Mouse (Mus musculus): ENCODE results near the gene Asic5. TPM values are rescaled to one million over a fixed set of nuclear protein-coding genes. Genes with fewer than 3 reads are reported as not detected.

Gene Asic5
- not detected in 2 replicates for polyA plus RNA-seq (2016; fragmentation: Nextera tagmentation; extraction: Ambion mirVana)

GRCm38 (mm10) chr3:81981990-81982389 lies at the start of gene Asic5:
Gene Asic5, plus strand, starts transcription at chr3:81982290.
- no peak for ATAC-seq (ENCODE audit: insufficient number of reproducible peaks, low FRiP score)
- H3K4me1 ChIP-seq (replicated peaks) = peaks cover 10% of the 10 kb centered on the region; the same call in 1 of the 2 replicates
- no peaks in the 10 kb centered on the region for H3K27me3 ChIP-seq (replicated peaks)
- no peak within 1 kb of the TSS for H3K27ac ChIP-seq (ENCODE audit: poor library complexity, severe bottlenecking)
- no peak within 1 kb of the TSS for H3K9ac ChIP-seq
- H3K9me3 ChIP-seq (replicated peaks) = no peaks in the 10 kb centered on the region
- no peaks in the 10 kb centered on the region for H3K36me3 ChIP-seq
- no peak within 1 kb of the TSS for H3K4me2 ChIP-seq
- 82% methylated on average over 5 of the region's 5 CpGs for WGBS
- no peak within 1 kb of the TSS for H3K4me3 ChIP-seq

- H3K4me2 ChIP-seq = no peak overlapping the region; the same call in 1 of the 2 replicates
- H3K27ac ChIP-seq (ENCODE audit: poor library complexity, severe bottlenecking) = peak overlapping the region; percentile 10; the same call in 1 of the 2 replicates
- no peaks in the 10 kb centered on the region for H3K9me3 ChIP-seq (replicated peaks)
- no peak overlapping the region for H3K4me3 ChIP-seq
- H3K4me1 ChIP-seq (replicated peaks) = peaks cover 3% of the 10 kb centered on the region; the same call in 1 of the 2 replicates
- H3K27me3 ChIP-seq (replicated peaks) = no peaks in the 10 kb centered on the region
- ATAC-seq (ENCODE audit: insufficient number of reproducible peaks, low FRiP score) = no peak
- H3K36me3 ChIP-seq = no peaks in the 10 kb centered on the region
- WGBS = 71% methylated on average over 4 of the region's 4 CpGs
- no peak overlapping the region for H3K9ac ChIP-seq
Observed at GRCm38 (mm10) chr3:81933348-81933747, 48.7 kb upstream of the Asic5 start.

- Histone ChIP-seq H3K4me2 (no peak overlapping the region), H3K9ac (no peak overlapping the region), H3K27me3 (replicated peaks) (no peaks in the 10 kb centered on the region), H3K27ac (ENCODE audit: poor library complexity, severe bottlenecking) (no peak overlapping the region), H3K36me3 (no peaks in the 10 kb centered on the region), H3K4me1 (replicated peaks) (peaks cover 4% of the 10 kb centered on the region; the same call in 1 of the 2 replicates), H3K9me3 (replicated peaks) (no peaks in the 10 kb centered on the region), H3K4me3 (no peak overlapping the region)
- no peak for ATAC-seq (ENCODE audit: insufficient number of reproducible peaks, low FRiP score)
- 24% methylated on average over 3 of the region's 3 CpGs for WGBS
Observed at GRCm38 (mm10) chr3:81938924-81939323, 43.2 kb upstream of the Asic5 start.

- 83% methylated on average over 3 of the region's 3 CpGs for WGBS
- no peak overlapping the region for H3K27ac ChIP-seq (ENCODE audit: poor library complexity, severe bottlenecking)
- no peak overlapping the region for H3K4me2 ChIP-seq
- H3K36me3 ChIP-seq = no peaks in the 10 kb centered on the region
- no peak for ATAC-seq (ENCODE audit: insufficient number of reproducible peaks, low FRiP score)
- no peak overlapping the region for H3K9ac ChIP-seq
- H3K4me3 ChIP-seq = no peak overlapping the region
- peaks cover 4% of the 10 kb centered on the region; the same call in 1 of the 2 replicates for H3K4me1 ChIP-seq (replicated peaks)
- H3K27me3 ChIP-seq (replicated peaks) = no peaks in the 10 kb centered on the region
- H3K9me3 ChIP-seq (replicated peaks) = no peaks in the 10 kb centered on the region
Observed at GRCm38 (mm10) chr3:81942341-81942740, 39.7 kb upstream of the Asic5 start.

- Histone ChIP-seq H3K9ac (no peak overlapping the region), H3K4me1 (replicated peaks) (peaks cover 4% of the 10 kb centered on the region; the same call in 1 of the 2 replicates), H3K4me2 (no peak overlapping the region), H3K4me3 (no peak overlapping the region), H3K36me3 (no peaks in the 10 kb centered on the region), H3K27me3 (replicated peaks) (no peaks in the 10 kb centered on the region), H3K9me3 (replicated peaks) (no peaks in the 10 kb centered on the region), H3K27ac (ENCODE audit: poor library complexity, severe bottlenecking) (no peak overlapping the region)
- WGBS = 81% methylated on average over 3 of the region's 3 CpGs
- no peak for ATAC-seq (ENCODE audit: insufficient number of reproducible peaks, low FRiP score)
Observed at GRCm38 (mm10) chr3:81943097-81943496, 39.0 kb upstream of the Asic5 start.

- WGBS = 88% methylated on average over 7 of the region's 7 CpGs
- ATAC-seq (ENCODE audit: insufficient number of reproducible peaks, low FRiP score) = no peak
- Histone ChIP-seq H3K9ac (no peak overlapping the region), H3K4me3 (no peak overlapping the region), H3K27me3 (replicated peaks) (no peaks in the 10 kb centered on the region), H3K9me3 (replicated peaks) (no peaks in the 10 kb centered on the region), H3K27ac (ENCODE audit: poor library complexity, severe bottlenecking) (no peak overlapping the region), H3K4me1 (replicated peaks) (no peaks in the 10 kb centered on the region), H3K4me2 (no peak overlapping the region), H3K36me3 (no peaks in the 10 kb centered on the region)
Observed at GRCm38 (mm10) chr3:81944851-81945393, 37.2 kb upstream of the Asic5 start.

GRCm38 (mm10) chr3:81949048-81949447 lies 33.0 kb upstream of the Asic5 start:
- H3K36me3 ChIP-seq = no peaks in the 10 kb centered on the region
- ATAC-seq (ENCODE audit: insufficient number of reproducible peaks, low FRiP score) = peak; percentile 55; the same call in 1 of the 2 replicates
- no peaks in the 10 kb centered on the region for H3K4me1 ChIP-seq (replicated peaks)
- no peak overlapping the region for H3K9ac ChIP-seq
- H3K9me3 ChIP-seq (replicated peaks) = no peaks in the 10 kb centered on the region
- 35% methylated on average over 1 of the region's 1 CpGs for WGBS
- no peak overlapping the region for H3K4me3 ChIP-seq
- H3K27me3 ChIP-seq (replicated peaks) = no peaks in the 10 kb centered on the region
- H3K4me2 ChIP-seq = no peak overlapping the region
- no peak overlapping the region for H3K27ac ChIP-seq (ENCODE audit: poor library complexity, severe bottlenecking)

- H3K27ac ChIP-seq (ENCODE audit: poor library complexity, severe bottlenecking) = no peak overlapping the region
- H3K4me2 ChIP-seq = no peak overlapping the region
- no peaks in the 10 kb centered on the region for H3K4me1 ChIP-seq (replicated peaks)
- H3K9me3 ChIP-seq (replicated peaks) = no peaks in the 10 kb centered on the region
- H3K9ac ChIP-seq = no peak overlapping the region
- no peak for ATAC-seq (ENCODE audit: insufficient number of reproducible peaks, low FRiP score)
- 63% methylated on average over 2 of the region's 2 CpGs for WGBS
- H3K4me3 ChIP-seq = no peak overlapping the region
- H3K27me3 ChIP-seq (replicated peaks) = no peaks in the 10 kb centered on the region
- peaks cover 5% of the 10 kb centered on the region; the same call in 1 of the 2 replicates for H3K36me3 ChIP-seq
Observed at GRCm38 (mm10) chr3:81951785-81952184, 30.3 kb upstream of the Asic5 start.

GRCm38 (mm10) chr3:81957484-81957883 lies 24.6 kb upstream of the Asic5 start:
- Histone ChIP-seq H3K4me3 (no peak overlapping the region), H3K36me3 (peaks cover 5% of the 10 kb centered on the region; the same call in 1 of the 2 replicates), H3K27ac (ENCODE audit: poor library complexity, severe bottlenecking) (no peak overlapping the region), H3K4me1 (replicated peaks) (no peaks in the 10 kb centered on the region), H3K9me3 (replicated peaks) (no peaks in the 10 kb centered on the region), H3K4me2 (no peak overlapping the region), H3K27me3 (replicated peaks) (no peaks in the 10 kb centered on the region), H3K9ac (no peak overlapping the region)
- 87% methylated on average over 5 of the region's 5 CpGs for WGBS
- ATAC-seq (ENCODE audit: insufficient number of reproducible peaks, low FRiP score) = no peak

- H3K9ac ChIP-seq = no peak overlapping the region
- no peak for ATAC-seq (ENCODE audit: insufficient number of reproducible peaks, low FRiP score)
- no peaks in the 10 kb centered on the region for H3K9me3 ChIP-seq (replicated peaks)
- no peaks in the 10 kb centered on the region for H3K4me1 ChIP-seq (replicated peaks)
- WGBS = 61% methylated on average over 5 of the region's 5 CpGs
- no peak overlapping the region for H3K4me3 ChIP-seq
- no peak overlapping the region for H3K27ac ChIP-seq (ENCODE audit: poor library complexity, severe bottlenecking)
- no peaks in the 10 kb centered on the region for H3K27me3 ChIP-seq (replicated peaks)
- H3K36me3 ChIP-seq = no peaks in the 10 kb centered on the region
- no peak overlapping the region for H3K4me2 ChIP-seq
Observed at GRCm38 (mm10) chr3:81961336-81961735, 20.8 kb upstream of the Asic5 start.

GRCm38 (mm10) chr3:81963768-81964167 lies 18.3 kb upstream of the Asic5 start:
- no peak for ATAC-seq (ENCODE audit: insufficient number of reproducible peaks, low FRiP score)
- H3K27ac ChIP-seq (ENCODE audit: poor library complexity, severe bottlenecking) = no peak overlapping the region
- no peaks in the 10 kb centered on the region for H3K9me3 ChIP-seq (replicated peaks)
- no peak overlapping the region for H3K4me2 ChIP-seq
- H3K36me3 ChIP-seq = no peaks in the 10 kb centered on the region
- H3K27me3 ChIP-seq (replicated peaks) = no peaks in the 10 kb centered on the region
- 83% methylated on average over 5 of the region's 5 CpGs for WGBS
- H3K4me3 ChIP-seq = no peak overlapping the region
- H3K4me1 ChIP-seq (replicated peaks) = no peaks in the 10 kb centered on the region
- H3K9ac ChIP-seq = no peak overlapping the region

GRCm38 (mm10) chr3:81964596-81964995 lies 17.5 kb upstream of the Asic5 start:
- H3K36me3 ChIP-seq = no peaks in the 10 kb centered on the region
- no peak overlapping the region for H3K4me2 ChIP-seq
- no peaks in the 10 kb centered on the region for H3K4me1 ChIP-seq (replicated peaks)
- no peak overlapping the region for H3K4me3 ChIP-seq
- H3K9ac ChIP-seq = no peak overlapping the region
- no peaks in the 10 kb centered on the region for H3K9me3 ChIP-seq (replicated peaks)
- ATAC-seq (ENCODE audit: insufficient number of reproducible peaks, low FRiP score) = no peak
- WGBS = 68% methylated on average over 3 of the region's 3 CpGs
- H3K27ac ChIP-seq (ENCODE audit: poor library complexity, severe bottlenecking) = no peak overlapping the region
- H3K27me3 ChIP-seq (replicated peaks) = no peaks in the 10 kb centered on the region
